Mouse (Mus musculus) thymus, adult 2 months (tissue): Measurements from ENCODE around the gene Cacna1d. TPM values are rescaled to one million over a fixed set of nuclear protein-coding genes. Genes with fewer than 3 reads are reported as not detected.

ENCODE experiments used
- DNase-seq: peaks from one replicate; pipeline ENCODE4 v3.0.0; 2021
- H3K27ac ChIP-seq: fragments of 200-500 bp; 2 replicates; pipeline ENCODE4 v1.5.1; 2012; ENCODE audit warnings: low read length, control low read depth; ENCODE audit not compliant: control insufficient read depth, insufficient read depth
- H3K27me3 ChIP-seq: fragments of 200-500 bp; 2 replicates; pipeline ENCODE4 v1.6.1; 2012; ENCODE audit warnings: mild to moderate bottlenecking, low read length, moderate library complexity, mixed read lengths; ENCODE audit not compliant: control insufficient read depth, insufficient read depth
- H3K36me3 ChIP-seq: fragments of 200-500 bp; 2 replicates; pipeline ENCODE4 v1.6.1; 2012; ENCODE audit warnings: mild to moderate bottlenecking, low read length, moderate library complexity; ENCODE audit not compliant: control insufficient read depth, insufficient read depth
- H3K4me1 ChIP-seq: fragments of 200-500 bp; replicated peaks from 2 replicates; pipeline ENCODE4 v1.6.1; 2012; ENCODE audit warnings: low read length; ENCODE audit not compliant: control insufficient read depth, insufficient read depth
- H3K4me3 ChIP-seq: fragments of 200-500 bp; 2 replicates; pipeline ENCODE4 v1.5.1; 2012; ENCODE audit warnings: mild to moderate bottlenecking, low read length, control low read depth, moderate library complexity; ENCODE audit not compliant: control insufficient read depth, insufficient read depth
- CTCF ChIP-seq: fragments of 200-500 bp; IDR thresholded peaks from 2 replicates; pipeline ENCODE4 v1.5.1; 2012; ENCODE audit warnings: mild to moderate bottlenecking, control low read depth, low read length, moderate library complexity, borderline replicate concordance; ENCODE audit not compliant: control insufficient read depth, poor library complexity, insufficient read depth; ENCODE audit errors: extremely low read depth
- POLR2A ChIP-seq: fragments of 200-500 bp; IDR thresholded peaks from 2 replicates; pipeline ENCODE4 v1.6.1; 2012; ENCODE audit warnings: mild to moderate bottlenecking, low read length, control low read depth, moderate library complexity; ENCODE audit not compliant: control insufficient read depth, poor library complexity, insufficient read depth; ENCODE audit errors: extremely low read depth
- WGBS: fragments of 180-500 bp; shearing (Covaris S2); methylation state at CpG from one replicate; pipeline ENCODE4 v1.1.7; 2018; 5-methylcytosine and 5-hydroxymethylcytosine counted together
- polyA plus RNA-seq: library from polyadenylated mRNA; depleted of rRNA; stranded (reverse); fragments of >200 nt; gene quantifications from 2 replicates; pipeline ENCODE4 v1.2.3, GENCODE M21; 2012; rRNA removed

Cacna1d gene
- 1.6 and 2.2 TPM in 2 replicates for polyA plus RNA-seq

- TF ChIP-seq CTCF: no peak
- no peak for TF ChIP-seq POLR2A
- Histone ChIP-seq H3K36me3 (peaks cover 27% of the 10 kb centered on the region), H3K4me3 (no peak within 1 kb of the TSS), H3K4me1 (no peaks in the 10 kb centered on the region), H3K27me3 (no peaks in the 10 kb centered on the region), H3K27ac (no peak within 1 kb of the TSS)
- no peak for DNase-seq
- 94% methylated on average over 9 of the region's 9 CpGs for WGBS
Observed at GRCm38 (mm10) chr14:30491342-30491741, at the start of gene Cacna1d. Gene Cacna1d (minus strand): TSS chr14:30491455.

- TF ChIP-seq POLR2A: no peak
- Histone ChIP-seq H3K4me3 (no peak overlapping the region), H3K4me1 (no peaks in the 10 kb centered on the region), H3K36me3 (no peaks in the 10 kb centered on the region), H3K27ac (no peak overlapping the region), H3K27me3 (no peaks in the 10 kb centered on the region)
- DNase-seq: no peak
- 81% methylated on average over 6 of the region's 6 CpGs for WGBS
Observed at GRCm38 (mm10) chr14:30533780-30534450, 42.7 kb upstream of the Cacna1d start.

GRCm38 (mm10) chr14:30531896-30532295 lies 40.6 kb upstream of the Cacna1d start:
- H3K27me3 ChIP-seq: no peaks in the 10 kb centered on the region
- DNase-seq: no peak
- no peak overlapping the region for H3K27ac ChIP-seq
- 94% methylated on average over 6 of the region's 6 CpGs for WGBS
- no peak for TF ChIP-seq POLR2A
- no peaks in the 10 kb centered on the region for H3K4me1 ChIP-seq
- no peaks in the 10 kb centered on the region for H3K36me3 ChIP-seq
- no peak overlapping the region for H3K4me3 ChIP-seq

- Histone ChIP-seq H3K4me1 (no peaks in the 10 kb centered on the region), H3K27ac (no peak overlapping the region), H3K4me3 (no peak overlapping the region), H3K27me3 (no peaks in the 10 kb centered on the region), H3K36me3 (peaks cover 2% of the 10 kb centered on the region)
- TF ChIP-seq CTCF: no peak
- no peak for TF ChIP-seq POLR2A
- 88% methylated on average over 5 of the region's 5 CpGs for WGBS
- no peak for DNase-seq
Observed at GRCm38 (mm10) chr14:30531431-30531830, 40.2 kb upstream of the Cacna1d start.

- Histone ChIP-seq H3K4me1 (no peaks in the 10 kb centered on the region), H3K27me3 (no peaks in the 10 kb centered on the region), H3K27ac (no peak overlapping the region), H3K36me3 (peaks cover 9% of the 10 kb centered on the region), H3K4me3 (no peak overlapping the region)
- WGBS: 93% methylated on average over 8 of the region's 8 CpGs
- TF ChIP-seq CTCF (no peak), POLR2A (no peak)
- DNase-seq: no peak
Observed at GRCm38 (mm10) chr14:30530726-30531269, 39.5 kb upstream of the Cacna1d start.

GRCm38 (mm10) chr14:30529454-30529853 lies 38.2 kb upstream of the Cacna1d start:
- H3K4me3 ChIP-seq: no peak overlapping the region
- peaks cover 20% of the 10 kb centered on the region for H3K36me3 ChIP-seq
- no peak for DNase-seq
- no peaks in the 10 kb centered on the region for H3K4me1 ChIP-seq
- no peak for TF ChIP-seq CTCF
- no peak for TF ChIP-seq POLR2A
- H3K27ac ChIP-seq: no peak overlapping the region
- WGBS: 95% methylated on average over 12 of the region's 12 CpGs
- no peaks in the 10 kb centered on the region for H3K27me3 ChIP-seq

GRCm38 (mm10) chr14:30528961-30529360 lies 37.7 kb upstream of the Cacna1d start:
- Histone ChIP-seq H3K36me3 (peaks cover 22% of the 10 kb centered on the region), H3K27me3 (no peaks in the 10 kb centered on the region), H3K4me1 (no peaks in the 10 kb centered on the region), H3K4me3 (no peak overlapping the region), H3K27ac (no peak overlapping the region)
- TF ChIP-seq POLR2A (no peak), CTCF (no peak)
- 94% methylated on average over 5 of the region's 5 CpGs for WGBS
- DNase-seq: no peak
